Comparison of ENCODE assay signal across 27 mouse cellular contexts in the genomic region with DNA sequence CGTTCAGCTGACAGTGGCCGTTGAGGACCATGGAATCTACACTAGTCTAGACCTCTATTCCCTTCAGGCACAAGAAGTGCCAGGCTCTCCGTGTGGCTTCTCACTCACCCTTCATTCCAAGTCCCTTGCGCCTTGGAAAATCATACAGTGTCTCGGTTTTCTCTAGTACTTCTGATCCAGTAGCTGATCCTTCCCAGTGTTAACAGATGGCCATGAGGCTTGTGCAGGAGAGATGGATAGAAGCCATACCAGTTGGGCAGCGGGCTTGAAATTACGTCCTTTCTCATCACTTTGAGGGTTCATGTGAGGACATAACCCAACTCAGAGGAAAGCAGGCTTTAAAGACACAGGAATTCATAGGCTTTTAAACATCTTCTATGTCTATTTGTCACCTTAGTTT.
DNase-seq lines count a peak whose midpoint lies in the region; ATAC-seq lines count a peak whose summit lies in the region.
"Had no signal": no experiment of that assay in that cellular context is flagged by ENCODE, and none has a peak within 500 bp of the region (broad histone marks: within the 10 kb centered on the region; RNA-seq: fewer than 3 reads in every experiment).

No protein-coding gene starts in this region.

- no peak overlapping the region for H3K4me2 ChIP-seq in kidney, embryonic 15.5 days
- H3K4me2 ChIP-seq: embryonic facial prominence, embryonic 13.5 days; heart, embryonic 13.5 days; hindbrain, embryonic 12.5 days; limb, embryonic 13.5 days; liver, embryonic 12.5 days had no signal

- no peak for DNase-seq in kidney, postnatal 4 days
- DNase-seq in brain, adult 2 months (ENCODE audit: low read depth, low spot score), result peak; percentile 93
- peak; percentile 63 for DNase-seq in cerebellum, adult 11 months
- peak; percentile 87 for DNase-seq in cerebellum, adult 9-11 months
- DNase-seq in layer of hippocampus, postnatal 25 days (ENCODE audit: extremely low spot score in 1 of 2, low spot score in 1 of 2), result no peak
- DNase-seq: adrenal gland, postnatal 10 days; embryo, embryonic 11 days; gastrocnemius, postnatal 36 days; heart, adult 2 months; heart, postnatal 14 days; kidney, adult 18-20 months; layer of hippocampus, postnatal 36 days; lung, adult 18-20 months; lung, postnatal 10 days; midbrain, embryonic 14.5 days had no signal

- H3K4me1 ChIP-seq in kidney, embryonic 15.5 days, result peaks cover 59% of the 10 kb centered on the region

- H3K9ac ChIP-seq in kidney, embryonic 15.5 days, result no peak overlapping the region
- H3K9ac ChIP-seq: embryonic facial prominence, embryonic 13.5 days; heart, embryonic 13.5 days; hindbrain, embryonic 12.5 days; limb, embryonic 13.5 days; liver, embryonic 12.5 days had no signal

- H3K27me3 ChIP-seq in kidney, embryonic 15.5 days, result no peaks in the 10 kb centered on the region
- H3K27me3 ChIP-seq: embryonic facial prominence, embryonic 13.5 days; heart, embryonic 13.5 days; hindbrain, embryonic 12.5 days; limb, embryonic 13.5 days; liver, embryonic 12.5 days had no signal

- H3K9me3 ChIP-seq in kidney, embryonic 15.5 days (replicated peaks), result no peaks in the 10 kb centered on the region
- H3K9me3 ChIP-seq: embryonic facial prominence, embryonic 13.5 days; heart, embryonic 13.5 days; hindbrain, embryonic 12.5 days; limb, embryonic 13.5 days; liver, embryonic 12.5 days had no signal

- H3K27ac ChIP-seq in kidney, embryonic 15.5 days, result peak overlapping the region; percentile 27; the same call in 1 of the 2 replicates
- H3K27ac ChIP-seq: embryonic facial prominence, embryonic 13.5 days; hindbrain, embryonic 12.5 days; kidney, postnatal 0 days; limb, embryonic 13.5 days had no signal

- no peak for ATAC-seq in kidney, embryonic 15.5 days (replicated peaks; ENCODE audit: low FRiP score)
- no peak for ATAC-seq in activated CD4-positive, CD25-positive, alpha-beta regulatory T cell, adult 4 months
- ATAC-seq: forebrain, embryonic 14.5 days; inflammation-experienced regulatory T-cells, adult 6 months; liver, embryonic 12.5 days had no signal

- 61% methylated on average over 7 of the region's 7 CpGs for WGBS in kidney, embryonic 15.5 days

- no peak overlapping the region for H3K4me3 ChIP-seq in kidney, embryonic 15.5 days (replicated peaks)
- H3K4me3 ChIP-seq: embryonic facial prominence, embryonic 13.5 days; erythroblast, embryonic 14.5 days; heart, adult 2 months; heart, embryonic 13.5 days; hindbrain, embryonic 12.5 days; limb, embryonic 13.5 days; liver, embryonic 12.5 days; myocyte had no signal

- H3K36me3 ChIP-seq in kidney, embryonic 15.5 days, result no peaks in the 10 kb centered on the region
- H3K36me3 ChIP-seq: embryonic facial prominence, embryonic 13.5 days; heart, embryonic 13.5 days; hindbrain, embryonic 12.5 days; limb, embryonic 13.5 days; liver, embryonic 12.5 days had no signal

Comparison
In these comparisons a context has a peak if more than half of its experiments do, and no peak if none do; other contexts are left out.
1. DNase-seq: peak in brain, adult 2 months (single experiment), cerebellum, adult 11 months (single experiment) and cerebellum, adult 9-11 months (single experiment); none in kidney, postnatal 4 days (0 of 2) and layer of hippocampus, postnatal 25 days (0 of 2).